Mouse (Mus musculus) limb, embryonic 14.5 days (tissue): ENCODE data around the gene Mrpl58. TPM values are rescaled to one million over a fixed set of nuclear protein-coding genes. Genes with fewer than 3 reads are reported as not detected.

Experiments used
- ATAC-seq: fragments of 200-750 bp; cut with Nextera tagmentation; 2 replicates; pipeline ENCODE4 v1.8.0; 2017; ENCODE audit warnings: low read depth, moderate number of reproducible peaks, moderate TSS enrichment; ENCODE audit not compliant: low FRiP score
- DNase-seq: peaks from one replicate; pipeline ENCODE4 v3.0.0-alpha.2; 2015; ENCODE audit warnings: low spot score
- H3K27ac ChIP-seq: fragments of 300-500 bp; sonication (generic); replicated peaks from 2 replicates; pipeline ENCODE4 v1.5.1; 2014; ENCODE audit warnings: low read depth, mild to moderate bottlenecking, low read length, moderate library complexity, mixed read lengths
- H3K27me3 ChIP-seq: fragments of 300-500 bp; sonication (generic); 2 replicates; pipeline ENCODE4 v1.6.1; 2014; ENCODE audit warnings: low read length, mixed read lengths; ENCODE audit not compliant: control insufficient read depth, insufficient read depth
- H3K36me3 ChIP-seq: fragments of 300-500 bp; sonication (generic); 2 replicates; pipeline ENCODE4 v1.6.1; 2014; ENCODE audit warnings: mild to moderate bottlenecking, low read length, moderate library complexity, mixed read lengths; ENCODE audit not compliant: control insufficient read depth, insufficient read depth
- H3K4me1 ChIP-seq: fragments of 300-500 bp; sonication (generic); 2 replicates; pipeline ENCODE4 v1.6.1; 2014; ENCODE audit warnings: antibody characterized with exemption, low read length, mixed read lengths; ENCODE audit not compliant: control insufficient read depth, insufficient read depth
- H3K4me2 ChIP-seq: fragments of 300-500 bp; sonication (generic); replicated peaks from 2 replicates; pipeline ENCODE4 v1.6.1; 2014; ENCODE audit warnings: low read depth, mild to moderate bottlenecking, low read length, moderate library complexity; ENCODE audit not compliant: severe bottlenecking
- H3K4me3 ChIP-seq: fragments of 300-500 bp; sonication (generic); replicated peaks from 2 replicates; pipeline ENCODE4 v1.5.1; 2014; ENCODE audit warnings: low read length
- H3K9ac ChIP-seq: fragments of 300-500 bp; sonication (generic); 2 replicates; pipeline ENCODE4 v1.6.1; 2014; ENCODE audit warnings: mild to moderate bottlenecking, low read depth, low read length, moderate library complexity; ENCODE audit not compliant: severe bottlenecking
- H3K9me3 ChIP-seq: fragments of 300-500 bp; sonication (generic); 2 replicates; pipeline ENCODE4 v1.6.1; 2016; ENCODE audit warnings: low read length; ENCODE audit not compliant: control insufficient read depth
- POLR2A ChIP-seq: fragments of 200-500 bp; IDR thresholded peaks from 2 replicates; pipeline ENCODE4 v1.8.0; 2012; ENCODE audit warnings: inconsistent platforms, mild to moderate bottlenecking, moderate library complexity, borderline replicate concordance; ENCODE audit not compliant: insufficient read depth, insufficient read length; ENCODE audit errors: extremely low read depth
- WGBS: fragments of 180-500 bp; shearing (Covaris S2); extraction: QIAGEN DNeasy Blood & Tissue Kit; methylation state at CpG from one replicate; pipeline ENCODE4 v1.1.7; 2014; 5-methylcytosine and 5-hydroxymethylcytosine counted together
- polyA plus RNA-seq, 2 experiments: library from polyadenylated mRNA; depleted of rRNA in 1 of 2; stranded (reverse) in 1 of 2; unstranded in 1 of 2; fragments of >200 nt; fragmentation: Nextera tagmentation in 1 of 2; extraction: Ambion mirVana in 1 of 2; gene quantifications; 2 replicates each; pipeline versions ENCODE4 v1.2.1 to v1.2.3; 2012 to 2014

Mrpl58 gene
- polyA plus RNA-seq, 2 experiments = 92.2 to 169 TPM

- H3K27me3 ChIP-seq = no peaks in the 10 kb centered on the region
- no peak overlapping the region for H3K27ac ChIP-seq
- H3K4me1 ChIP-seq = 0 out of 2 replicates have a peak, but pooled peaks cover 1% of the 10 kb centered on the region
- DNase-seq (no peak), ATAC-seq (no peak)
- no peak overlapping the region for H3K4me2 ChIP-seq
- no peak for TF ChIP-seq POLR2A
- H3K9me3 ChIP-seq = no peaks in the 10 kb centered on the region
- no peak overlapping the region for H3K4me3 ChIP-seq
- WGBS = 79% methylated on average over 7 of the region's 7 CpGs
- peaks cover 31% of the 10 kb centered on the region for H3K36me3 ChIP-seq
- H3K9ac ChIP-seq = no peak overlapping the region
Measured at GRCm38 (mm10) chr11:115398085-115398484, 5.5 kb upstream of the Mrpl58 start.

- no peak for TF ChIP-seq POLR2A
- Histone ChIP-seq H3K4me2 (no peak overlapping the region), H3K36me3 (peaks cover 11% of the 10 kb centered on the region), H3K4me3 (no peak overlapping the region), H3K9ac (no peak overlapping the region), H3K27me3 (no peaks in the 10 kb centered on the region), H3K4me1 (peaks cover 11% of the 10 kb centered on the region), H3K27ac (no peak overlapping the region), H3K9me3 (no peaks in the 10 kb centered on the region)
- DNase-seq (no peak), ATAC-seq (no peak)
- WGBS = 81% methylated on average over 3 of the region's 3 CpGs
Measured at GRCm38 (mm10) chr11:115400126-115400525, 3.4 kb upstream of the Mrpl58 start.

- Histone ChIP-seq H3K9me3 (no peaks in the 10 kb centered on the region), H3K4me2 (no peak overlapping the region), H3K27ac (no peak overlapping the region), H3K4me1 (peaks cover 11% of the 10 kb centered on the region), H3K9ac (no peak overlapping the region), H3K4me3 (no peak overlapping the region), H3K36me3 (peaks cover 4% of the 10 kb centered on the region; the same call in 1 of the 2 replicates), H3K27me3 (no peaks in the 10 kb centered on the region)
- TF ChIP-seq POLR2A = no peak
- DNase-seq (no peak), ATAC-seq (no peak)
- WGBS = 40% methylated on average over 11 of the region's 11 CpGs
Measured at GRCm38 (mm10) chr11:115400630-115401391, 2.7 kb upstream of the Mrpl58 start.

- H3K27me3 ChIP-seq = no peaks in the 10 kb centered on the region
- WGBS = 99% methylated on average over 6 of the region's 6 CpGs
- H3K36me3 ChIP-seq = peaks cover 32% of the 10 kb centered on the region
- no peak overlapping the region for H3K27ac ChIP-seq
- ATAC-seq (no peak), DNase-seq (no peak)
- H3K4me1 ChIP-seq = peaks cover 11% of the 10 kb centered on the region
- no peak overlapping the region for H3K4me2 ChIP-seq
- no peak overlapping the region for H3K4me3 ChIP-seq
- no peaks in the 10 kb centered on the region for H3K9me3 ChIP-seq
- H3K9ac ChIP-seq = no peak overlapping the region
- no peak for TF ChIP-seq POLR2A
Measured at GRCm38 (mm10) chr11:115405723-115406122, 2.2 kb downstream of the Mrpl58 start.

GRCm38 (mm10) chr11:115406858-115407401 is 3.4 kb downstream of the Mrpl58 start:
- no peak for TF ChIP-seq POLR2A
- H3K36me3 ChIP-seq = peaks cover 39% of the 10 kb centered on the region

More at GRCm38 (mm10) chr11:115406858-115407401, 3.4 kb downstream of the Mrpl58 start:
- Histone ChIP-seq H3K4me3 (no peak overlapping the region), H3K27ac (no peak overlapping the region), H3K4me1 (peaks cover 11% of the 10 kb centered on the region), H3K9ac (no peak overlapping the region), H3K9me3 (no peaks in the 10 kb centered on the region), H3K27me3 (no peaks in the 10 kb centered on the region), H3K4me2 (no peak overlapping the region)
- no peak for ATAC-seq
- DNase-seq = no peak
- 94% methylated on average over 17 of the region's 17 CpGs for WGBS
